Mouse (Mus musculus) C2C12 (cell line): Measurements from ENCODE around the gene Cnnm2. TPM values are rescaled to one million over a fixed set of nuclear protein-coding genes. Genes with fewer than 3 reads are reported as not detected.
A peak's percentile ranks its signal among the peaks of the same experiment; 100 is the strongest.

Experiments
- H3K27me3 ChIP-seq: one replicate; pipeline ENCODE4 v1.6.1; 2011; ENCODE audit not compliant: control insufficient read depth, insufficient read depth, insufficient read length
- H3K36me3 ChIP-seq: one replicate; pipeline ENCODE4 v1.6.1; 2011; ENCODE audit not compliant: control insufficient read depth, insufficient read depth
- H3K4me3 ChIP-seq: one replicate; pipeline ENCODE4 v1.5.1; 2011; ENCODE audit warnings: mild to moderate bottlenecking, control low read depth; ENCODE audit not compliant: poor library complexity, insufficient read depth, severe bottlenecking
- H3K79me2 ChIP-seq: one replicate; pipeline ENCODE4 v1.6.1; 2011; ENCODE audit not compliant: control insufficient read depth, insufficient read depth
- H3K79me3 ChIP-seq: one replicate; pipeline ENCODE4 v1.6.1; 2011; ENCODE audit warnings: low read depth, control low read depth
- H3ac ChIP-seq: one replicate; pipeline ENCODE3; 2011; ENCODE audit warnings: low read depth; ENCODE audit not compliant: control insufficient read depth, insufficient read length
- CEBPB ChIP-seq: IDR thresholded peaks from one replicate; pipeline ENCODE4 v1.6.1; 2011; ENCODE audit warnings: low read depth, mild to moderate bottlenecking, control low read depth, moderate library complexity
- CTCF ChIP-seq: IDR thresholded peaks from one replicate; pipeline ENCODE4 v1.5.1; 2011; ENCODE audit not compliant: control insufficient read depth, insufficient read depth, insufficient read length
- FOSL1 ChIP-seq: IDR thresholded peaks from one replicate; pipeline ENCODE4 v1.8.0; 2011; ENCODE audit warnings: mild to moderate bottlenecking, low read length; ENCODE audit not compliant: poor library complexity, insufficient read depth, severe bottlenecking
- MAX ChIP-seq: IDR thresholded peaks from one replicate; pipeline ENCODE4 v1.6.1; 2011; ENCODE audit warnings: mild to moderate bottlenecking, control low read depth
- MYOD1 ChIP-seq: IDR thresholded peaks from one replicate; pipeline ENCODE4 v1.6.1; 2011; ENCODE audit warnings: low read depth; ENCODE audit not compliant: control insufficient read depth, insufficient read length
- MYOG ChIP-seq: IDR thresholded peaks from one replicate; pipeline ENCODE4 v1.6.1; 2011; ENCODE audit not compliant: control insufficient read depth, insufficient read length; ENCODE audit errors: extremely low read depth
- USF1 ChIP-seq: IDR thresholded peaks from one replicate; pipeline ENCODE4 v1.6.1; 2011; ENCODE audit warnings: low read depth, mild to moderate bottlenecking, control low read depth, moderate library complexity
- polyA plus RNA-seq: library from polyadenylated mRNA; unstranded; fragments of >200 nt; fragmentation: generic; extraction: Trizol; gene quantifications from one replicate; pipeline ENCODE4 v1.2.1, GENCODE M21; 2012; ENCODE audit warnings: missing spikeins

Gene Cnnm2
- polyA plus RNA-seq, 1 experiment = 4.1 TPM

DNA sequence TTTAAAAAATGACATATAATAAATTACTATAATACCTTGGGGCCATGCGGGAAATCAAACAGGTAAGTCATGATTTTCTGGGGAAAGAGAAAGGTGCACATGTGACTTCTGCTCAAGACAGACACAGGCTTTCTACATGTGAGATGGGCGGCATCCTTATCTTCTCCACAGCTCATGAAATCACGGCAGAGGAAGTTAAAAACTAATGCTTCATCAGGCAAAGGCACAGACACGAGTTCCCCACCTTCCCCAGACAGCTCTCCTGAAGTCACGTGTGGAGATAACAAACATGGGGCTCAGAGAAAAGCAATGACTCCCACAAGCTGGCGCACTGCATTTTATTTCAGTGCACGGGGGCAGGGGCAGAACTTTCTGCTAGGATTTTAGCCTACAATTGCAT is 132.1 kb downstream of the Cnnm2 start:
- Histone ChIP-seq H3K36me3 (peaks cover 68% of the 10 kb centered on the region), H3K79me2 (no peaks in the 10 kb centered on the region), H3K27me3 (no peaks in the 10 kb centered on the region), H3K4me3 (no peak overlapping the region), H3K79me3 (no peaks in the 10 kb centered on the region), H3ac (no peak overlapping the region)
- no peak for TF ChIP-seq USF1
- no peak for TF ChIP-seq FOSL1
- TF ChIP-seq CEBPB = no peak
- no peak for TF ChIP-seq MAX
- TF ChIP-seq CTCF = no peak
- no peak for TF ChIP-seq MYOG
- TF ChIP-seq MYOD1 = no peak

DNA sequence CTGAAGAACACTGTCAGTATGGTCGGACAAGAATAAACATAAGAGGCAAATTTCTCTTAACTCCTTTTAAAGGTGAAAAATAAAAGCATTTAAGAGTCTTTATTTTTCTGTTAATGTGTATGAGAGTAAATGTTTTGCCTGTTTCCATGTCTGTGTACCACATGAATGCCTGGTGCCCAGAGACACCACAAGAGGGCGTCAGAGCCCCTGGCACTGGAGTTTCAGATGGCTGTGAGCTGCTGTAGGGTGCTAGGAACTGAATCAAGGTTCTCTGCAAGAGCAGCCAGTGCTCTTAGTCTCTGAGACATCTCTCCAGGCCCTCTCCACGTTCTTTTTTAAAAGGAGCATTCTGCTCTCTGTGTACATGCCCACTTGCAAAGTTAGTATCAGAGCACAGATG is 135.7 kb downstream of the Cnnm2 start:
- H3K36me3 ChIP-seq = peaks cover 42% of the 10 kb centered on the region
- TF ChIP-seq MYOD1 = no peak
- TF ChIP-seq MYOG = no peak
- TF ChIP-seq USF1 = no peak
- TF ChIP-seq CTCF = no peak
- no peak for TF ChIP-seq CEBPB
- no peak for TF ChIP-seq FOSL1
- TF ChIP-seq MAX = no peak
- H3K79me3 ChIP-seq = no peaks in the 10 kb centered on the region
- H3K4me3 ChIP-seq = no peak overlapping the region
- no peaks in the 10 kb centered on the region for H3K79me2 ChIP-seq
- no peaks in the 10 kb centered on the region for H3K27me3 ChIP-seq
- H3ac ChIP-seq = no peak overlapping the region

DNA sequence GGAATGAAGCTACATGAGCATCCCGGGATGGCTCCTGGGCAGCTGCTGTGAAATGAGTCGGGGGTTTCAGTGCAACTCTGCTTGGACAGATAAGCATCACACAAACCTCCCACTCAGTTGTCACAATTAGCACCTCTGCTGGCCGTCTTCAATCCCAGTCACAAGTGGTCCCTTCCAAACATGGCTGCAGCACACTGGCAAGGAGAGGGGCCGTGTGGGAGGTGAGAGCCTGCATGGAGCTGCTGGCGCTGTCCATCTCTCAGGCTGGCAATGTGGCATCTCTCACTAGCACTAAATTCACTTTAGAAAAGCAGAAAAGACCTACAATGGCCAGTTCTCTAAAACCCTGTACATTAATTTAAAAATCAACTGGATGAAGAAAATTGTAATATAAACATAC is 136.8 kb downstream of the Cnnm2 start:
- H3K36me3 ChIP-seq = peaks cover 37% of the 10 kb centered on the region
- H3K4me3 ChIP-seq = no peak overlapping the region
- H3ac ChIP-seq = no peak overlapping the region
- no peaks in the 10 kb centered on the region for H3K79me3 ChIP-seq
- TF ChIP-seq USF1 (no peak), CTCF (no peak), CEBPB (no peak), FOSL1 (no peak), MAX (no peak), MYOD1 (no peak), MYOG (no peak)
- no peaks in the 10 kb centered on the region for H3K79me2 ChIP-seq
- no peaks in the 10 kb centered on the region for H3K27me3 ChIP-seq

DNA sequence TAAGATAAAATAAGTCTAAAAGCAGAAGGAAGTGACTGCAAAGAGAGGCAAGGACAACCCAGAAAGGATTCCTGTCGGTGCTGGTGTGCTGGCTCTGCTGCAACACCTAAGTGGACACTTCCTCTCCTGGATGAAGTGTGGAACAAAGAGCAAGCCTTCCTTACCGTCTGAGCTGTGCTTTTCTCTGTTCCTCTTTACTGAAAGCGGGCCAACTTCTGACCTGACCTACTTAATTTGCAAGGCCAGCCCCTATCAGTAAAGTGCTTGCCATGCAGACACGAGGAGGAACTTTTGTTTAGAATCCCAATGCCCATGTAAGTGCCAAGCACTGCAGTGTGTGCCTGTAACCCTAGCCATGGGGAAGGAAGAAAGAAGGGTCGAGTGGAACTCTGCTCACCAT is 137.9 kb downstream of the Cnnm2 start:
- Histone ChIP-seq H3K36me3 (peaks cover 29% of the 10 kb centered on the region), H3K27me3 (no peaks in the 10 kb centered on the region), H3K79me3 (no peaks in the 10 kb centered on the region), H3K4me3 (no peak overlapping the region), H3ac (no peak overlapping the region), H3K79me2 (no peaks in the 10 kb centered on the region)
- TF ChIP-seq MAX = no peak
- no peak for TF ChIP-seq CTCF
- no peak for TF ChIP-seq CEBPB
- no peak for TF ChIP-seq MYOD1
- no peak for TF ChIP-seq FOSL1
- no peak for TF ChIP-seq MYOG
- no peak for TF ChIP-seq USF1

DNA sequence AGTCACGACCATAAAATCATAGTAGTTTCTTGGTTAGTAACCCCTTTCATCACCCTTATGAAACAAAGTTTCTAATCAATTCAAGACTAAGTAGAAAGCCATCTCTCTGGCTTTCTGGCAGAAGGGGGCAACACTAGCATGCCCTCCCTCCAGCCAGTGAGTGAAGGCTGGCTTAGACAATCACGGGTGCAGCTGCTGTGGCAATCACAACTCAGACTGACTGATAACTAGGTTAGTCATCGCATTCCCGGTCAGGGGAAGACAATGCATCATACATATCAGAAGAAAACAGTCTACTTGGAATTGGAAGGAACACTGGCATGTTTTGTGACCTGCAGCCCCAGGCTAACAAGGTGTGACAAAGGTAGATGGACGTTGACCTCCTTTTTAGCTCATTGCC is 138.5 kb downstream of the Cnnm2 start:
- TF ChIP-seq CTCF (no peak), CEBPB (peak; percentile 39), MAX (no peak), MYOD1 (peak; percentile 100), MYOG (no peak)

DNA sequence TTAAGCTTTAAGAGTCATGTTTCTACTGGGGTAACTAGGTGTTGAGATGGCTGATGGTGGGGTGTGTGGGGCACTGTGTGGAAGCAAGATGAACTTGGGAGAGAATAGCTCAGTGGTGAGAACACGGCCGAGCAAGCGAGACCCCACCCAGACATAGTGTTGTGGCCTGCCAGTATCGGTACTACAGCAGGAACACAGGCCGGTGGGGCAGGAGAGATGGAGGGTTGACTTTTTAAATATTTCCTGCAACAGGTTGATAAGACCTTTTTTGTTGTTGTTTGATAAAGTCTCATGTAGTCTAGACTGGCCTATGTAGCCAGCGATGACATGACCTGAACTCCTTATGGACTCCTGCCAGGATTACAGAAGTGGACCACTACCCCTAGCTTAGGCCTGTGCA is 139.4 kb downstream of the Cnnm2 start:
- no peaks in the 10 kb centered on the region for H3K27me3 ChIP-seq
- no peaks in the 10 kb centered on the region for H3K79me2 ChIP-seq
- H3ac ChIP-seq = no peak overlapping the region
- peaks cover 30% of the 10 kb centered on the region for H3K36me3 ChIP-seq
- no peak for TF ChIP-seq FOSL1
- TF ChIP-seq MYOG = no peak
- no peak for TF ChIP-seq MAX
- no peak for TF ChIP-seq USF1
- no peak for TF ChIP-seq CTCF
- no peak for TF ChIP-seq MYOD1
- TF ChIP-seq CEBPB = no peak
- no peaks in the 10 kb centered on the region for H3K79me3 ChIP-seq
- no peak overlapping the region for H3K4me3 ChIP-seq

More for the DNA sequence above, 138.5 kb downstream of the Cnnm2 start:
- no peak overlapping the region for H3K4me3 ChIP-seq
- no peak overlapping the region for H3ac ChIP-seq
- no peaks in the 10 kb centered on the region for H3K79me3 ChIP-seq
- H3K36me3 ChIP-seq = peaks cover 27% of the 10 kb centered on the region
- H3K79me2 ChIP-seq = no peaks in the 10 kb centered on the region
- H3K27me3 ChIP-seq = no peaks in the 10 kb centered on the region
